Mouse (Mus musculus): ENCODE measurements around the gene Zswim9.
"Not testable (repeated sequence)": the region's sequence is repeated elsewhere in the genome, so short reads cannot be mapped to it uniquely, and the experiment has no call there.

Zswim9 gene

DNA sequence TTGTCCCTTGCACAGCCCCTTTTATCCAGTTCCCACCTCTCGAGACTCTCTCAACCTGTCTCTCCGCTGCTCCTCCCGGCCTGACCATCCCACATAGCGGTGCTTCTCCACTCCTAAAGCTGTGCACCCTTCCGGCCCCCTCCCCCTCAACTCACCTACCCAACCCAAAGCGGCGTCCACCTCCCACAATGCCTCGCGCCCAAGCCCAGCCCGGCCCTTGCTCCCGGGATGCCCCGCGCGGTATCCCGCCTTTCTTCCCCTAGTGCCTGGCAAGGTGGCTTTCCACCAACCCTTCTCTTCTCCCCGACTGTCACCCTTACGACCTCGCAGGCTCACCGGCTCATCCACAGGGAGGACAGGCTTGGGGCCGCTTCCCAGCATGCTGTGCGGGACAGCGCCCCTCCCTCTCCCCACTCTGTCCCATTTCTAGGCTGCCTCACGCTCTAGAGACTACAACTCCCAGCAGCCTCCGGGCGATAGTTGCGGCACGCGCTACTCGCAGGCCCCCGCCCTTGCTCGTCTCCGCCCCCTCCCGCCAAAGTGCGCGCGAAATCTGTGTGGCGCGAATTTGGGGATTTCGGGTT, at the start of gene Zswim9:
Gene Zswim9 (minus strand): TSS at position 414 of the 584 bp plus-strand sequence.
- DNase-seq (ENCODE audit: low read depth, low spot score), result peak; percentile 97

DNA sequence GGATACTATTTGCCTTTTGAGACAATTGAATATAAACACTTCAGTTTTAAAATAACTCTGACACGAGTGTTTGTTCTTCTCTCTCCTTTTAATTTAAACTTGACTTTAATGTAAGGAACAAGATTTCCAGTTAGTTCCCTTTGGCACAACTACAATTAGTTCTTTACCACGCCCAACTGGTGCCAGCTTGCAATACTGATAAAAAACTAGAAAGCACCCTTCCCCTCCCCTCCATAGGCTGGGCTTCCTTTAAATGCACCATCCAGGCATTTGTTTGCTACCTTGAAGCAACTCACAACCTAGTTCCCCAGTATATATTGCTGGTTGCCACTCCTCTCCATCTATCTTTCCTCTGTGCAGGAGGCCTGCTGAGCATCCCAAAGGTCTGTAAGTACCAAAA, 45.8 kb upstream of the Zswim9 start, which contains the start of gene Pla2g4c:
Gene Pla2g4c (plus strand): TSS at position 340 of the 400 bp plus-strand sequence.
- no peak for DNase-seq (ENCODE audit: low read depth, low spot score)

DNA sequence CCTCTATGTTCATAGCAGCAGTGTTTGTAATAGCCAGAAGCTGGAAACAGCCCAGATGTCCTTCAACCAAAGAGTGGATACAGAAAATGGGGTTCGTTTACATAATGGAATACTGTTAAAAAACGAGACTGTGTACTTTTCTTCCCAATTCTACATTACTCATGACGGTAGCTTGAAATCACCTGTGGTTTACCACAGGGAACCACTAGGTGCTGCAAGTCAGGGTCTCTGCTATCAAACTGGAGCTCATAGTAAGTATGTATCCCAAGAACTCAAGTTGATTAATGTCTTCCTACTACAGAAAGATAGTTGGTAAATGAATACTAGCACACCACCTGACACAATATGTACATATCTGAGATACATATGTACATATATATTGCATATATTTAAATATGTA, 42.9 kb upstream of the Zswim9 start:
- no peak for DNase-seq (ENCODE audit: low read depth, low spot score)

DNA sequence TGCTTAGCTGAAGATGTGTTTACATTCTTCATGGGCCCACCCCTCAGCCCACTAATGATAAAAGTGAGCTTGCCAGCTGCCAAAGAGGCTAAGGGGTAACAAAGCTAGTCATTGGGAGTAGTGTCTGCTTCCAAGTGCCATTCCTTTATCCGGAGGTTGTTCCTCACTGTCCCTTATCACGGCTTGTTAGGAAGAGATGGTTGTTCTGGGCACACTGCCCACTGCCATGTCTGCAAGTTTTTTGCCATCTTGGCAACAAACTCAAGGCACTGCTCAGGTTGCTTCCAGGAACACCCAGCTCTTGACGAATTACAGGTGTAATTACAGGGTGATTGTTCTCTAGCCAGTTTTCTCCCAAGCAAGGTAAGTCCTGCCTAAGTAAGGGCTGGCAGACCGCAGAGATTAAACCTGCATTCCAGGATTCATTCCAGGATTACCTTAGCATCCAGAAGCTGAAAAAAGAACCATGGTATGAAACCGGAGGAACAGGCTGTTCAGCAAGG, 35.6 kb upstream of the Zswim9 start:
- no peak for DNase-seq (ENCODE audit: low read depth, low spot score)

DNA sequence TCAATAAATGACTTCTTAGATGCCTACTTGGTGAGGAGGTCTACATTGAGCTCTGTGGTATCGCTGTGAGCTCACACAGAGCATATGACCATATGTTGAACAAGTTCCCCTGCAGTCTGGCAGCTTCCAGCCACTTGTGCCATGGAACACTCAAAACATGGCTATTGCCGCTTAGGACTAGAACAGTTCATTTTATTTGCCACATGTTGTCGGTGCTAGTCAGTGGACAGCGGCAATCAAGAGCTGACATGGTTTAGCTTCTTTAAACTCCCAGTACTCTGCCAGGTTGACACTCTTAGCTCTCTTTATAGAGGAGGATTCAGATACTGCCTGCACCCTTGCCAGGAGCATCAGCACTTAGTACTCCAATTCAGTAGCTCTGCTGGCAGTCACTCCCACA, 32.9 kb upstream of the Zswim9 start:
- peak; percentile 51 for DNase-seq (ENCODE audit: low read depth, low spot score)

DNA sequence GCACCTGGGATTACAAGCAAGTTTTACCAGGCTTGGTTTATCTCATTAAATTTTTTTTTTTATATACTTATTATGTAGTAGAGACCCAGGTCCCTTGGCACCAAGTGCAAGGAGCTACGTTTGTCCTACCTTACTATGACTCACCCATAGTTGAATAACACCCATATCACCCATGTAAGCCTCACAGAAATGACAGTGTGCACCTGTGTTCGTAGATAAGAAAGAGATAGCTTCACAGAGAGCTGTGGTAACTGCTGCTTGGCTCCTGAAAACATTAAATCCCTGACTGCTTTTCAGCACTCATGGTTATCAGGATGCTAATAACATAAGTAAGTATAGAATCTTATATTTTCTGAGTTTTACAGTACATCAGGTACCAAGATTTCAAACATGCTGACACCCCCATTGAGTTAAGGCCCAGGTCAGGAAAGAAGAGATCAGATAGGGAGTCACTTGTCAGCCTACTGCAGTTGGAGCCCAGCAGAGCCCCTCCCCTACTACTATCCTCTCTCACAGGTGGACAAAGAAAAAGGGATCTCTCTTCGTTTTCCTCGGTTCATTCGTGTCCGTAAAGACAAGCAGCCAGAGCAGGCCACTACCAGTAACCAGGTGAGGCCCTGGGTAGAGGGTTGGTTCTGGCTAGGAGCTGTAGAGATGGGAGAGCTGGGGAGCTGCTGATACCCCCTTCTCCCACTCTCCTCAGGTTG, 32.1 kb upstream of the Zswim9 start:
- no peak for DNase-seq (ENCODE audit: low read depth, low spot score)

- DNase-seq (ENCODE audit: low read depth, low spot score), result no peak
Observed at GRCm38 (mm10) chr7:13309407-13309806, 30.9 kb upstream of the Zswim9 start.

DNA sequence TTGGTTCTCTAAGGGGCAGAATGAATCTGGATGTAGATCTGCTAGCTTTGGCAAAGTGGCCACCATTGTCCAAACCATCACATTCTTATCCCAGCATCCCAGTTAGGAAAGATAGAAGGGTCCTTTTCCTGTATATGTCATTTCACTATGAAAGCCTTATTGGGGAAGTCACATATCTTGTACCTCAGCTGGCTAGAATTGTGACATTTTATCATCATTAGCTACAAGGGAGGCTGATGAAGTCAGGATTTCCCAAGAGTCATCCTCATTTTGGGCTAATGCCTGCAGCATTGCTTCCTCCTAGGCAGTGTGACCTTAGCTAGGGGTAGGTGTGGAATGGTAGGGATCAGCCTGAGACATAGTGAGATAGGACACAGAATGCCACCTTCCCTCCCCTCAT, 24.9 kb upstream of the Zswim9 start:
- DNase-seq (ENCODE audit: low read depth, low spot score), result no peak

DNA sequence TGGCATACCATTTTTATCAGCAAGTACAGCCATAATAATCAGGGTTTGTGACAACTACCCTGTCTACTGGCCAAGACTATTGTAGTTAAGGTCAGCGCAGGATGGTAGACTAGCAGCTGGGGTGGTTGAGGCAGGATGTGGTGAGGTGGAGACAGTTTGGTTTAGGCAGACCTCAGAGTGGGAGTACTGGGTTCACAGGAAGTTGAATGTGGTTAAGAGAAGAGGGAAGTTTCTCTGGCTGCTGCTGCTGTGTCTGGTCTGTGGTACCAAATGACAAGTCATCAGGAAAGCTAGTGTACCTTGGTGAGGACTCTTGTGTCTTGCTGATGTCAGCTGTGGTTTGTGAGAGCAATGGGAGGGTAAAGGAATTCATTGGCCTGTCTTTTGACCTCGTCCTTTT, 24.3 kb upstream of the Zswim9 start:
- DNase-seq (ENCODE audit: low read depth, low spot score), result no peak

- DNase-seq (ENCODE audit: low read depth, low spot score), result no peak
Observed at GRCm38 (mm10) chr7:13301643-13302042, 23.1 kb upstream of the Zswim9 start.

DNA sequence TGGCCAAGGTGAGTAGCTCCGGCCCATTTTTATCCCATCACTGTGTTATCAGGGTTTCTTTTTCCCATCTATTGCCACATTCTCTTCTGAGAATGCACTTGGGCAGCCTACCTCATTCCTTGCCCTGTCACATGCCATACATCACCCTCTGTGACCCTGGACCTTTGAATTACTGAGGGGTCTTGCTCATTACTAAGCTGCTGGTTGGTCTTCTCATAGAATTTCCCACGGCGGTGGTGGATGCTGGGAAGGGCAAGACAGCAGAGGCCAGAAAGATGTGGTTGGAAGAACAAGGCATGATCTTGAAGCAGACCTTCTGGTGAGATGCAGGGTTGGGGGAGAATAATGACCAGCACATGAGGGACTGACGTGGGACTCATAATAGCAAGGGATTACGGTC, 20.3 kb upstream of the Zswim9 start:
- DNase-seq (ENCODE audit: low read depth, low spot score), result no peak

GRCm38 (mm10) chr7:13297636-13298035, 19.1 kb upstream of the Zswim9 start:
- DNase-seq (ENCODE audit: low read depth, low spot score), result peak; percentile 96

DNA sequence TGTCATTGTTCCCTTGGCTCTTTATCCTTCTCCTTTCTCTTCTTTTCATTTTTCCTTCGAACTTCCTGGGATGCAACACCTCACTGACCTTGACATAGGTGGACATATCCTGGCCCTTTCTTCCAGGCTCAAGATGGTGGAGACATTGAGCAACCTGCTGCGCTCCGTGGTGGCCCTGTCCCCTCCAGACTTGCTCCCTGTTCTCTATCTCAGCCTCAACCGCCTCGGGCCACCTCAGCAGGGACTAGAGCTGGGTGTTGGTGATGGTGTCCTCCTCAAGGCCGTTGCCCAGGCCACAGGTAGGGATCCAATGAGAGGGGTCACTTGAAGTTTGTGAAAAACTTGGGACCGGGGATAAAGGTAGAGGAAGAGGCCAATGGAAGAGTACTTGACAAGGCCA, 16.7 kb upstream of the Zswim9 start:
- DNase-seq (ENCODE audit: low read depth, low spot score), result no peak

DNA sequence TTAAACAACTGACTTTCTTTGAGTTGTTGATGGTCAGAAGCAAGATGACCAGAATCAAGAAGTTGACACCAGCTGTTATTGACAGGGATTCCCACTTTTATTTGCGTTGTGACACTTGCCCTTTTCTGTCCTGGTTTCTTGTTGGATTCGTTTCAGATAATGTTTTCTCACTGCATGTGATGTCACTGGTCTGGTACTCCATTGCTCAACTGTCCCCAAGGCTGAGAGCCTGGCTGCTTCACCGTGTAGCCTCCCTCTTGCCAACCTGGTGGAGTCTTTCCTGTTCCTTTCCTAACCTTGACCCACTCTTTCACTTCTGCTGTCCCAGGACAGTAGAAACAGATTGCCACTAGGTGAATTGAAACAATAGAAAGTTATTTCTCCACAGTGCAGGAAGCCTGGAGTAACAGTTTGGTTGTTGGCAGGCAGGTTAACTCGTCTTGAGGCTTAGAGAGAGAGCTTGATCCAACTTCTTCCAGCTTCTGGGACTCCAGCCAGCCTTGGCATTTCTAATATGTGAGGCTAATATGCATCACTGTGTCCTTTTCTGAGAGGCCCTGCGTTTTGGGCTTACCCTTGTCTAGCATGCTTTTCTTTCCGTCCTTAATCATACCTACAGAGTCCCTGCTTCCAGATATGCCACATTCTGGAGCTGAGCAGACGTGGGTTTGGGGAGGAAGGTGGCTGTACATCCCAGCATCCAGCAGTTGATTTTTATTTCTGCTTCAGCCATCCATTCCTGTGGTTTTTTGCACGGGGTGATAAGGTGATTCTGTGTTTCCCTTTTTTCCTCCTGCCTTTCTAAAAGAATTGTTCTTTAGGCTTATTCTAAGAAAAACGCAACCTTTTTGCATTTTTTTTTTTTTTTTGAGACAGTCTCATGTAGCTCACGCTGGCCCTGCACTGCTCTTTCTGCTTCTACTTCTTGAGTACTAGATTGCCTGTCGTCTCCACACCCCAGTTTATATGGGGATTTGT, 15.6 kb upstream of the Zswim9 start:
- DNase-seq (ENCODE audit: low read depth, low spot score), result no peak

DNA sequence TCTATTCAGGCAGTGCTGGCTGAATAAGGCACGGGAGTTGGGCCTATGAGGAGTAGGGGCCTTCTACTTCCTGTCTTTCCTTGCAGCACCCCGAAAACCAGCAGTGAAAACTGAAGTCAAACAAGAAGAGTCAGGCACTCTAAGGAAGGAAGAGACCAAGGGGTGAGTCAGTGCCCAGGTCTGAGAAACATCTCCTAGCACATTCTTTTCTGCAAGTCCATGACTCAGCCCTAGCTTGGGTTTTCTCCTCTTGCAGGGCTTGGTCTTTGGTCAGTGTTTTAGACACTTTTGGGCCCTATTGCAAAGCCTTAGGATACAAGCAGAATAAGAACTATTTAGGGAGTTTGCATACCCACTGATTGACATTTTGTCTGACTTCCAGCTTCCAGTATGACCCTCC, 12.8 kb upstream of the Zswim9 start:
- no peak for DNase-seq (ENCODE audit: low read depth, low spot score)

GRCm38 (mm10) chr7:13290041-13290675, 11.6 kb upstream of the Zswim9 start:
- DNase-seq (ENCODE audit: low read depth, low spot score), result no peak

DNA sequence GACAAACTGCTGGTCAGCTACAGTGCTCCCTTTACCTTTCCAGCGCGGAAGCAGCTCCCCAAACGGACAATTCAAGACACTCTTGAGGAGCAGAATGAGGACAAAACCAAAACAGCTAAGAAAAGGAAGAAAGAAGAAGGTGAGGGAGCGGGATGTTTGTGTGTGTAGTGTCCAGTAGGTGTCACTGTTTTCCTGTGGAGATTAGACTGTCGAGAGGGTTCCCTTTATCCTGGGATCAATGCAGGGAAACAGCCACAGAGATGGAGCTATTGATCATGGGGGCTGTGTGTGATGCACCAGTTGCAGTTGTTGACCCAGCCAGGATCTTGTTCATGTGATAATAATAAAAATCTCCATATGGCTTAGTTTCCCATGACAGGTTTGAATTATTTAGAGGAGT, 10.1 kb upstream of the Zswim9 start:
- DNase-seq (ENCODE audit: low read depth, low spot score), result peak; percentile 66

DNA sequence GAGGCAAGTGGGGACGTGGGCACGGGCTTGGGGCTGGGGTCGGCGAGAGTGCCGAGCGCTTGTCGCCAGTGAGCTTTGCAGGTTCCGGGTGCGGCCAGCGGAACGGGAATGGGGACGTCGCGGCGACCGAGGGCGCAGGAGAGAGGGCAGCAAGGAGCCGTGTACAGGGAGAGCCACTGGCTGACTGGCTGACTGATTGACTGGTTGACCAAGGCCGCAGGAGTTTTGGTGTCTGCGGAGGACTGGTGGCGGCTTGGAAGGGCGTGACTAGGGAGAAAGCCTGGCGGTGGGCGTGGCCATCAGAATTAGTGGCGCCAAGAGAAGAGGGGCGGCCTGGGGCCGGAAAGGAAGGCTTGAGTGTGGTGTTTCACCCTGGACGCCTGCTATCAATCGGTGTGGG, 436 bp upstream of the Zswim9 start:
- DNase-seq (ENCODE audit: low read depth, low spot score), result not testable (repeated sequence)

GRCm38 (mm10) chr7:13277833-13278232, 688 bp downstream of the Zswim9 start:
- no peak for DNase-seq (ENCODE audit: low read depth, low spot score)

DNA sequence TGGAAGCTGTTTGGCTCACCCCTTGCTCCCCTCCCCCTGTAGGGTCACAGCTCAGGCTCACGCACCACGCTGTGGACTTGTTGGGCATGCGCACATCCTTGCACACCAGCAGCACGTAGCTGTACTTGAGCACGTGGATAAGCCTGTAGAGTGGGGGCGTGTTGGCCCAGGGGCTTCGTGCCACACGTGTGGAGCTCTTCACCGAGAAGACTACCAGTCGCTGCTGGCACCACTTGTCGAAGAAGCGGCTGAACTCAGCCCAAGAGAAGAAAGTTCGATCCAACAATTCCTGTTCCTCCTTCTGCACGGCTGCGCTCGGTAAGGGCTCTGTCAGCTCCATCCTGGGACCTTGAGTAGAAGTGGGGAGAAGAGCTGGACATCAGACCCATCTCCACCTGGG, 1.4 kb downstream of the Zswim9 start, which contains the start of gene Lig1:
Gene Lig1 (plus strand): TSS at position 203 of the 400 bp plus-strand sequence.
- peak; percentile 67 for DNase-seq (ENCODE audit: low read depth, low spot score)

DNA sequence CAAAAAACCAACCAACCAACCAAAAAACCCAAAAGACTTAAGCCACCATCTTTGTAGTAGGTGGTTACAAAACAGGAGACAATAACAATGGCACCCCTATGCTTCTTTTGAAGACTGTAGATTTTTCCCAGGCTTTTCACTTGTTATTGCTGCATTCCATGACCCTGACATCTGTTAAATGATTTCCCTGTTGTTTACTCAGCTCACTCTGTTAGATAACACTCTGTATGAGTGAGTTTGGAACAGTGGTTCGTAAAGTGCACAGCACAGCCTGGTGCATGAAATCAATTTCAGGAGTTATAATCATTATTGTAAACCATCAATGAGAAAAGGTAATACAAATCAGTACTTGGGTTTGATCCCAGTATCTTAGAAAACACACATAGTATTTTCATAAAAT, 6.8 kb downstream of the Zswim9 start:
- no peak for DNase-seq (ENCODE audit: low read depth, low spot score)

- DNase-seq (ENCODE audit: low read depth, low spot score), result no peak
Observed at GRCm38 (mm10) chr7:13269394-13269793, 9.1 kb downstream of the Zswim9 start.
